Mouse (Mus musculus): ENCODE data around the gene Phf2. TPM values are rescaled to one million over a fixed set of nuclear protein-coding genes. Genes with fewer than 3 reads are reported as not detected.

Gene Phf2
- polyA plus RNA-seq, 1 experiment from 2014 or later, result 10.2 TPM

GRCm38 (mm10) chr13:48861913-48862312, 9.0 kb downstream of the Phf2 start:
- peaks cover 20% of the 10 kb centered on the region for H3K4me1 ChIP-seq (replicated peaks; ENCODE audit: control insufficient read depth, insufficient read depth, low read length)
- WGBS, result 91% methylated on average over 1 of the region's 1 CpGs

GRCm38 (mm10) chr13:48858779-48859178, 12.1 kb downstream of the Phf2 start:
- no peak overlapping the region for H3K4me2 ChIP-seq (ENCODE audit: low read length)
- no peak overlapping the region for H3K27ac ChIP-seq (ENCODE audit: low read length)
- H3K36me3 ChIP-seq (ENCODE audit: control insufficient read depth, insufficient read depth), result no peaks in the 10 kb centered on the region
- WGBS, result 73% methylated on average over 4 of the region's 4 CpGs
- H3K9ac ChIP-seq (replicated peaks; ENCODE audit: low read depth, low read length), result no peak overlapping the region
- peaks cover 25% of the 10 kb centered on the region for H3K4me1 ChIP-seq (replicated peaks; ENCODE audit: control insufficient read depth, insufficient read depth, low read length)
- no peaks in the 10 kb centered on the region for H3K27me3 ChIP-seq (replicated peaks; ENCODE audit: control insufficient read depth, insufficient read depth, low read length)
- no peaks in the 10 kb centered on the region for H3K9me3 ChIP-seq (ENCODE audit: control insufficient read depth, low read length)
- ATAC-seq, result no peak
- H3K4me3 ChIP-seq (replicated peaks; ENCODE audit: low read length), result no peak overlapping the region

More at GRCm38 (mm10) chr13:48861913-48862312, 9.0 kb downstream of the Phf2 start:
- Histone ChIP-seq H3K4me2 (ENCODE audit: low read length) (no peak overlapping the region), H3K27ac (ENCODE audit: low read length) (no peak overlapping the region), H3K9ac (replicated peaks; ENCODE audit: low read depth, low read length) (no peak overlapping the region), H3K9me3 (ENCODE audit: control insufficient read depth, low read length) (no peaks in the 10 kb centered on the region), H3K36me3 (ENCODE audit: control insufficient read depth, insufficient read depth) (no peaks in the 10 kb centered on the region), H3K4me3 (replicated peaks; ENCODE audit: low read length) (no peak overlapping the region), H3K27me3 (replicated peaks; ENCODE audit: control insufficient read depth, insufficient read depth, low read length) (no peaks in the 10 kb centered on the region)
- ATAC-seq, result no peak

- WGBS, result 53% methylated on average over 6 of the region's 6 CpGs
- no peak overlapping the region for H3K4me2 ChIP-seq (ENCODE audit: low read length)
- H3K9me3 ChIP-seq (ENCODE audit: control insufficient read depth, low read length), result no peaks in the 10 kb centered on the region
- ATAC-seq, result no peak
- H3K4me1 ChIP-seq (replicated peaks; ENCODE audit: control insufficient read depth, insufficient read depth, low read length), result peaks cover 26% of the 10 kb centered on the region
- no peaks in the 10 kb centered on the region for H3K27me3 ChIP-seq (replicated peaks; ENCODE audit: control insufficient read depth, insufficient read depth, low read length)
- no peak overlapping the region for H3K9ac ChIP-seq (replicated peaks; ENCODE audit: low read depth, low read length)
- no peak overlapping the region for H3K27ac ChIP-seq (ENCODE audit: low read length)
- H3K4me3 ChIP-seq (replicated peaks; ENCODE audit: low read length), result no peak overlapping the region
- H3K36me3 ChIP-seq (ENCODE audit: control insufficient read depth, insufficient read depth), result no peaks in the 10 kb centered on the region
These were observed 12.9 kb downstream of the Phf2 start for GRCm38 (mm10) chr13:48858054-48858453.

GRCm38 (mm10) chr13:48857246-48857932, 13.5 kb downstream of the Phf2 start:
- ATAC-seq, result no peak
- Histone ChIP-seq H3K4me2 (ENCODE audit: low read length) (no peak overlapping the region), H3K9me3 (ENCODE audit: control insufficient read depth, low read length) (no peaks in the 10 kb centered on the region), H3K36me3 (ENCODE audit: control insufficient read depth, insufficient read depth) (no peaks in the 10 kb centered on the region), H3K4me3 (replicated peaks; ENCODE audit: low read length) (no peak overlapping the region), H3K4me1 (replicated peaks; ENCODE audit: control insufficient read depth, insufficient read depth, low read length) (peaks cover 25% of the 10 kb centered on the region), H3K27me3 (replicated peaks; ENCODE audit: control insufficient read depth, insufficient read depth, low read length) (no peaks in the 10 kb centered on the region), H3K27ac (ENCODE audit: low read length) (no peak overlapping the region), H3K9ac (replicated peaks; ENCODE audit: low read depth, low read length) (no peak overlapping the region)
- WGBS, result 35% methylated on average over 7 of the region's 7 CpGs

- Histone ChIP-seq H3K9ac (replicated peaks; ENCODE audit: low read depth, low read length) (no peak overlapping the region), H3K36me3 (ENCODE audit: control insufficient read depth, insufficient read depth) (no peaks in the 10 kb centered on the region), H3K27me3 (replicated peaks; ENCODE audit: control insufficient read depth, insufficient read depth, low read length) (no peaks in the 10 kb centered on the region), H3K4me1 (replicated peaks; ENCODE audit: control insufficient read depth, insufficient read depth, low read length) (peaks cover 40% of the 10 kb centered on the region), H3K9me3 (ENCODE audit: control insufficient read depth, low read length) (no peaks in the 10 kb centered on the region), H3K4me2 (ENCODE audit: low read length) (no peak overlapping the region), H3K4me3 (replicated peaks; ENCODE audit: low read length) (no peak overlapping the region), H3K27ac (ENCODE audit: low read length) (no peak overlapping the region; the same call in 1 of the 2 replicates)
- WGBS, result 61% methylated on average over 3 of the region's 3 CpGs
- no peak for ATAC-seq
These were observed 17.0 kb downstream of the Phf2 start for GRCm38 (mm10) chr13:48853947-48854346.

GRCm38 (mm10) chr13:48853475-48853874, 17.4 kb downstream of the Phf2 start:
- H3K9ac ChIP-seq (replicated peaks; ENCODE audit: low read depth, low read length), result no peak overlapping the region
- 25% methylated on average over 2 of the region's 2 CpGs for WGBS
- ATAC-seq, result no peak
- H3K27ac ChIP-seq (ENCODE audit: low read length), result peak overlapping the region; percentile 48; the same call in 1 of the 2 replicates
- H3K9me3 ChIP-seq (ENCODE audit: control insufficient read depth, low read length), result no peaks in the 10 kb centered on the region
- peaks cover 41% of the 10 kb centered on the region for H3K4me1 ChIP-seq (replicated peaks; ENCODE audit: control insufficient read depth, insufficient read depth, low read length)
- no peak overlapping the region for H3K4me2 ChIP-seq (ENCODE audit: low read length)
- H3K36me3 ChIP-seq (ENCODE audit: control insufficient read depth, insufficient read depth), result no peaks in the 10 kb centered on the region
- H3K27me3 ChIP-seq (replicated peaks; ENCODE audit: control insufficient read depth, insufficient read depth, low read length), result no peaks in the 10 kb centered on the region
- H3K4me3 ChIP-seq (replicated peaks; ENCODE audit: low read length), result no peak overlapping the region

GRCm38 (mm10) chr13:48852859-48853258, 18.1 kb downstream of the Phf2 start:
- no peak overlapping the region for H3K9ac ChIP-seq (replicated peaks; ENCODE audit: low read depth, low read length)
- 73% methylated on average over 3 of the region's 3 CpGs for WGBS
- H3K4me1 ChIP-seq (replicated peaks; ENCODE audit: control insufficient read depth, insufficient read depth, low read length), result peaks cover 37% of the 10 kb centered on the region
- no peaks in the 10 kb centered on the region for H3K9me3 ChIP-seq (ENCODE audit: control insufficient read depth, low read length)
- H3K27me3 ChIP-seq (replicated peaks; ENCODE audit: control insufficient read depth, insufficient read depth, low read length), result no peaks in the 10 kb centered on the region
- H3K4me2 ChIP-seq (ENCODE audit: low read length), result no peak overlapping the region
- ATAC-seq, result no peak
- H3K4me3 ChIP-seq (replicated peaks; ENCODE audit: low read length), result no peak overlapping the region
- no peaks in the 10 kb centered on the region for H3K36me3 ChIP-seq (ENCODE audit: control insufficient read depth, insufficient read depth)
- H3K27ac ChIP-seq (ENCODE audit: low read length), result no peak overlapping the region

GRCm38 (mm10) chr13:48851719-48852118, 19.2 kb downstream of the Phf2 start:
- 89% methylated on average over 5 of the region's 5 CpGs for WGBS
- ATAC-seq, result no peak
- H3K9ac ChIP-seq (replicated peaks; ENCODE audit: low read depth, low read length), result no peak overlapping the region
- no peaks in the 10 kb centered on the region for H3K9me3 ChIP-seq (ENCODE audit: control insufficient read depth, low read length)
- peaks cover 26% of the 10 kb centered on the region for H3K4me1 ChIP-seq (replicated peaks; ENCODE audit: control insufficient read depth, insufficient read depth, low read length)
- H3K27ac ChIP-seq (ENCODE audit: low read length), result no peak overlapping the region
- no peaks in the 10 kb centered on the region for H3K27me3 ChIP-seq (replicated peaks; ENCODE audit: control insufficient read depth, insufficient read depth, low read length)
- no peaks in the 10 kb centered on the region for H3K36me3 ChIP-seq (ENCODE audit: control insufficient read depth, insufficient read depth)
- no peak overlapping the region for H3K4me2 ChIP-seq (ENCODE audit: low read length)
- H3K4me3 ChIP-seq (replicated peaks; ENCODE audit: low read length), result no peak overlapping the region

GRCm38 (mm10) chr13:48850771-48851170, 20.1 kb downstream of the Phf2 start:
- H3K27me3 ChIP-seq (replicated peaks; ENCODE audit: control insufficient read depth, insufficient read depth, low read length), result no peaks in the 10 kb centered on the region
- peaks cover 26% of the 10 kb centered on the region for H3K4me1 ChIP-seq (replicated peaks; ENCODE audit: control insufficient read depth, insufficient read depth, low read length)
- ATAC-seq, result no peak
- no peak overlapping the region for H3K4me2 ChIP-seq (ENCODE audit: low read length)
- no peaks in the 10 kb centered on the region for H3K36me3 ChIP-seq (ENCODE audit: control insufficient read depth, insufficient read depth)
- WGBS, result 66% methylated on average over 8 of the region's 8 CpGs
- H3K9ac ChIP-seq (replicated peaks; ENCODE audit: low read depth, low read length), result no peak overlapping the region
- no peak overlapping the region for H3K27ac ChIP-seq (ENCODE audit: low read length)
- H3K4me3 ChIP-seq (replicated peaks; ENCODE audit: low read length), result no peak overlapping the region
- H3K9me3 ChIP-seq (ENCODE audit: control insufficient read depth, low read length), result no peaks in the 10 kb centered on the region

- no peak for ATAC-seq
- Histone ChIP-seq H3K4me1 (replicated peaks; ENCODE audit: control insufficient read depth, insufficient read depth, low read length) (peaks cover 26% of the 10 kb centered on the region), H3K4me3 (replicated peaks; ENCODE audit: low read length) (no peak overlapping the region), H3K4me2 (ENCODE audit: low read length) (no peak overlapping the region), H3K9me3 (ENCODE audit: control insufficient read depth, low read length) (no peaks in the 10 kb centered on the region), H3K27ac (ENCODE audit: low read length) (no peak overlapping the region), H3K9ac (replicated peaks; ENCODE audit: low read depth, low read length) (no peak overlapping the region), H3K27me3 (replicated peaks; ENCODE audit: control insufficient read depth, insufficient read depth, low read length) (no peaks in the 10 kb centered on the region), H3K36me3 (ENCODE audit: control insufficient read depth, insufficient read depth) (no peaks in the 10 kb centered on the region)
- 78% methylated on average over 2 of the region's 2 CpGs for WGBS
These were observed 20.6 kb downstream of the Phf2 start for GRCm38 (mm10) chr13:48850326-48850725.

Data from forebrain, embryonic 16.5 days (tissue).